Mouse (Mus musculus) brain, adult 2 months (tissue): ENCODE data around the gene Mcoln2.
A peak's percentile ranks its signal among the peaks of the same experiment; 100 is the strongest.
"Not testable (repeated sequence)": the region's sequence is repeated elsewhere in the genome, so short reads cannot be mapped to it uniquely, and the experiment has no call there.

Experiments
- DNase-seq: peaks from one replicate; pipeline ENCODE4 v3.0.0; 2011; ENCODE audit warnings: low read depth, low spot score

Gene Mcoln2

DNA sequence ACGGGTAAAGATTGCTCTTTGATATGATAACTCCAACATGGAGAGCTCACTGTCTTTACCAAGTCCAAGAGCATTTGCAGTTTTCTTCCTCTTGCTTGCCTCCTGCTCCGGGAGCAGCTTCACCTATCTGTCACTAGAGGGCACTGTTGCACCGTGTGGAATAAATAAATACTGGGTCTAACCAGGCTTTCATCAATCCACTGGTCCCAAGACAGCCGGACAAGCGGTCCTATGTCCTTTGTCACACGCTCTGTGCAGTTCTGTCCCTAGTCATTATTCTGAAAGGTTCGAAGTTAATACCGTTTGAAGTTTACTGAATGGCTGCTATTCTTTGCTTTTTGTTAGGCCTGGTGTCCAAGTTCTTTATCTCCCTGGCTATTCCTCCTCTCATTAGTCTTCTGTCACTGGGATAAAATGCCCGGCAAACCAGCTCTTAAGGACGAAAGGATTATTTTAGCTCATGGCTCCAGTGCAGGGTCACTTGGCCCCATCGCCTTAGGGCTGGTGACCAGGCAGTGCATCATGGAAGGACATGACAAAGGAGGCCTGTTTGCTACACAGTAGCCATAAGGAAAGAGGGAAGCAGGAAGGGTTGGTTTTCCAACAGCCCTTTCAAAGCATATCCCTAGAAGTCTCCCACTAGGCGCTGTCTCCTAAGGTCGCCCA, 35.5 kb downstream of the Mcoln2 start:
- DNase-seq, result peak; percentile 83

DNA sequence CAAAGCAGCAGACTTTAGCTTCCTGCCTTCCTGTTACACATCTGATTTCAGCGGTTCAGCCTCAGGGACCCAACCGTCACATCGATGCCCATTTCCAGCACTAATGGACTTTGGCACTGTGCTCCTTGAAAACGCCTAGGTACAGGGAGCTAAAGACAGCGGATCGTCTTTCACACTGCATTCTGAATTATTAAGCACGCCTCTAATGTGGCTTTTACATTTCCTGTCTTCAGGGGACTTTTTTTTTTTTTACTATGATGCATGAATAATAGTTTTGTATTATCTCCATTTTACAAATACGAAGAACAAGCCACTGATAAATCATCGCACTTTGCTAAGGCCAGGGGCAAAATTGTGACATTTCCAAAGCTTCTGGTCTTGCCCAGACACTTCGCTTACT, 36.4 kb downstream of the Mcoln2 start:
- DNase-seq, result no peak

DNA sequence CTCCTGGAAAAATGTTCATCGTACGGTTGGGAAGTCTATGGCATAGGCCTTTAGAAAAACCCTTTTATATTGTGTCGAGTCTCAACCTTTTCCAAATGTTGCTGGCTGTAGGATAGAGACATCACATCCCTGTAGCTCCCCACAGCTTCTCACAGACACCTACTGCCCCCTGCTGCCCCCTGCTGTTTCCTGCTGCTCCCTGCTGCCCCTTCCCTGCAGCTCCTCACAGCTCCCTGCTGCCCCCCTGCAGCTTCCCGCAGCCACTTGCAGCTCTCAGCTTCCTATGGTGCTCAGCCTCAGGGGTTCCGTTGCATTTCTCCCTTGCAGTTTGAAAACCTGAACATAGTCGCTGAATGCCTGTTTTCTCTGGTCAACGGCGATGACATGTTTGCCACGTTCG, 40.3 kb downstream of the Mcoln2 start:
- no peak for DNase-seq

DNA sequence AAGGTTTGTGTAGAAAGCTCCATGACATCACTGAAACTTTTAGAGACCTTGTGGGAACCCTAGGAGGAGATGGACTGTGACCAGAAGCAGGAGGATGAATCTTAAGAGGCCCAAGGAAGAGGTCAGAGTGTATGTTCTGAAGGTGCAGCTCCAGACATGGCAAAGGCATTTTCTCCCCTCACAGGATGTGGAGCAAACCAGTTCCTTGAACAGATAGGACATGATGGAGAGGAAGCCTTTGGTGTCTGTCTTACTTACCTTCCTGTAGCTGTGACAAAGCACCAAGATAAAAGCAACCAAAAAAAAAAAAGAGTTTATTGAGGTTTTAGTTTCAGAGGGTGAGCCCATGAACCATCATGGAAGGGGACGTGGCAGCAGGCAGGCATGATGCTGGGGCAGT, 42.9 kb downstream of the Mcoln2 start:
- no peak for DNase-seq

DNA sequence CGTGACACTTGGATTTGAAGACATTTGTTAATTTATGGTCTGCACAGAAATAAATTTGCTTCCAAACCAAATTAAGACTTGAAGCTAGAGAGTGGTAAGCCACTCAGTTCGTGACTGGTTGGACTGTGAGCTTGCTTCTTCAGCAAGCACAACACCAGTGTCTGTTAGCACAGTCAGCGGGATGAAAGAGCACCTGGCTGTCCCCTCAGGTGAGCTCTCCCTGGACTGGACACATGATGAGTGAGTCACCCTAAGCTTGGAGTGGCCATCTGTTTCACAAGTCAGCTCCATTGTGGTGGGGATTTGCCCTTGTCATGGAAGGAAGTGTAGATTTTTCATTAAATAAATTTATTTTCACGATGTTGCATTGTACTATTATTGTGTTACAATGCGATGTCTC, 45.5 kb downstream of the Mcoln2 start:
- no peak for DNase-seq

DNA sequence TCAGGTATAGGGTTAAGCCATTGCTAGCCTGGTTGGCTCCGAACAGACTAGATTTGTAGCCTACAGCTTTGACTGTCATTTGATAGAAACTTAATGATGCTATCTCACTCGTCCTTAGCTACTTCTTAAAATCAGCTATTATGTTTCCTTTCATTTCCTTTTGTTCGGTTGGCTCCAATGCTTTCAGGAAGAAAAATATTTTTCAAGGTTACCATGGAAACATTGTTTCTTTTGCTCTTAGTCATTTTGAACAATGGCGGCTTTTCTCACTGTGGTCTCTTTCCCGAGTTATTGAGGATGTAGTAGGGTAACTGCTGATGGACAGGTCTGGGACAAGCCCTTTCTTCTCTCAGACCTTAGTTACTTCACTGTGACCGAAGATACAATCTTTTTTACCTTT, 46.7 kb downstream of the Mcoln2 start:
- no peak for DNase-seq

DNA sequence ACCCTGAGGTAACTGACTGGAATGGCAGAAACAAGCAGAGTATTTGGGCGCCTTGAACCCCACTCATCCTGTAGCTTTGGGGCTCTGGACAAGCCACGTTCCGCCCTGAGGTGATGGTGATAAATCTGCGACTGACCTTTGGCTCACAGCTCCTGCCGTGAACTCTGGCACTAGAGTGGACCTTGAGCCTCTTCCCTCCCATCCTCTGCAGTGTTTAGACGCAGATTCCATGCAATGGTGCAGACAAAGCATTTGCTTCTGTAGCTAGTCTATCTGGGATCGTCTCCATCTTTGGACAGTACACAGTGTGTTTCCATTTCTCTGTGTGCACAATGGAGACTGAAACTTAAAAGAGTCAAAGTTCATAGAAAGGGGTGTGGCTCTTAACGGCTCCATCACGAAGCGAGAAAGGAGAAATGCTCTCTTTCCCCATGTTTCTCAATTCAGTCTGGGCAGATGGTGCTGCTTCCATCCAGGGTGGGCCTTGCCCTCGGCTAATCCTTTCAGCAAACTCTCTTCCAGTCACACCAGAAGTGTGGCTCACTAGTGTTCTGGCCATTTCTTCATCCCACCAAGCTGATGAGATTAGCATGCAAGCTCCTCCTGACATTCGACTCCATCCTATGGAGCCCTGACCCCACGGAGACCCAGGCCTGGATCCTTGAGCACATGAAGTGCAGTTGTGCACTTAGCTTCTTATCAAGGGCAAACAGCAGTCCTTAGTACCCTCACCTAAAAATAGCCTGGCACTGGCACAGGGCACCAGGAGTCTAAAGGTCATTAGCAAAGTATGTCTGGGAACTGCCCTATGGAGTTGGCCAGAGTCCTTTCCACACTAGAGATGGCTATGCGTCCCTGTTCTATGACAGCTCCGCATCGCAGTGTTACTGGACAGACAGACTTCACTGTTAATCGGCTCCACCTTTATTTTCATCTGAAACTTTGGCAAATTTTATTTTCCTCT, 47.4 kb downstream of the Mcoln2 start:
- no peak for DNase-seq

DNA sequence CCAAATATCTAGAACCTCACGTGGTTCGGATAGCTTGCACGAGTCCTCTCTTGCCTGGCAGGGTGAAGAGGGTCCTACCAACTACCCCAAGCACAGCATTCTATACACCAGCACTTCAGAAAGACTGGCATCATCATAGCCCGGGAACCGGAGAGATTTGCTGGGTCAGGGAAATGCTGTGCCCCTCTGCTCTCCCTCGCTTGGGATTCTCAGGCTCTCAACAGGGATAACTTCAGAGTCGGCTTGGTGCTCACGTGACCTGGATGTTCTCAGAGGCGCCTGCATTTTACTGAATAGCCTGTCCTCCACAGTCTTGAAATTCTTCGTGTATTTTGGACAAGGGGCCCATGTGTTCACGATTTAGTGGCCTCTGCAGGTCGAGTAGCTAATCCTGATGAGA, 48.2 kb downstream of the Mcoln2 start:
- DNase-seq, result no peak

DNA sequence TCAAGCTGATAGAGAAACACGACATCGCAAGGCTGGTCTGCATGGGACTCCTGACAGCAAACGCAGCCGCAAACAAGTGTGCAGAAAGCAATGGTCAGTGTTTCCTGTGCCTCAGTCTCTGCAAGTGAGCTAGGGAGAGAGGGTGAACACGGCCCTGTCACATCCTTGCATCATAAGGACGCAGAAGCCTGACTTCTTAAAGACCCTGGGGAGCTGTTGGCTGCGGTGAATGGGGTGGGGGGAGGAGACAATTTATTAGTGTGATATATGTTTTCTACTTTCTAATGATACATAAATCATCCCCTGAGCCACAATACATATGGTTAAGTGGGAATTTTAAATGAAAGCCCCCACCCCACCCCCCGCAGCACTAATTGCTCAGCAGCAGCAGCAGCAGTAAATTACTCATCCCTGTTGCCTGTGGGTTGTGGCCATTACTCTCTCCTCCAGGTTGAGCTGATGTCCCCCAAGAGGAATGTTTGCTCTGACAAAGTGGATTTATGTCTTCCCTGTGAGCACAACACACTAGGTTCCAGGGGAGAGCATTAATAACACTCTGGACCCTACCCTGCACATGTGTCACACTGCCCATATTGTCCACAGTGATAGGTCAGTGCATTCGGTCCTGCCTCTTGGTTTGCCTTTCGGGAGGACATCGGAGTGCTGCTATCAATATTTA, 49.3 kb downstream of the Mcoln2 start:
- DNase-seq, result no peak

DNA sequence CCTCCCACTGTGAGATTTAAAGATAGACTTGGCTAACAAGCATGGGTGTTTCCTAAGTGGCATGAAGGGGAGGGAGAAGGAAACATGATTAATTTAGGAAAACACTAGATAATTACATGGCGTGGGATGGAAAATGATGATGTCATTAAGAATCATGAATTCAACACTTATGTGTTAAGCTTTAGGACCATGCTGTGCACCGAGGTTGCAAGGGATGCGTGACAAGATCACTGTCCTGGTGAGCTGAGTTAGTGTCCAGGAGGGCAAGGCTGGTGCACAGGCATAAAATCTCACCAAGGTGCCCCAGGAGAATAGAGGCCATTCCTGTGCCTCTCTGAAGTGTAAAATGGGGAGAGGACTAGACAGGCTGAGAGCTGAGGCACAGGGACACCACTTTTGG, 49.9 kb downstream of the Mcoln2 start:
- no peak for DNase-seq

DNA sequence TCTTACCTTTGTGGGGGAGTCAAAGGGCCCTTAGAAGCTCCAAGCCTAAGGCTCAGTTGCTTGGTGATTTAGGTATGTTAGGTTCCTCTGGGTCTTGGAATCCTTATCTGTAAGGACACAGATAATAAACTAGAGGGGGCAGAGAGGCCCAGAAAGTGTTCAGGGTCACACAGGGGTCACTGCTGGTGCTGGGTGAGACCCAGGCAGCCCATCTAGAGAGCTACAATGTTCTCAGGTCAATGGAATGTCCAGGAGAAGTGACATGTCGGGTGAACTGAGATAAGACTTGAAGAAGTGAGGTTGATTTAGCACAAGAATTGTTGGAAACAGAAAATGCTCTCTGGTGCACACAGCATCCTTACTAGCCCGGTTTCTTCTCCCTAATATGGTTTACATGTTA, 54.7 kb downstream of the Mcoln2 start:
- DNase-seq, result no peak

DNA sequence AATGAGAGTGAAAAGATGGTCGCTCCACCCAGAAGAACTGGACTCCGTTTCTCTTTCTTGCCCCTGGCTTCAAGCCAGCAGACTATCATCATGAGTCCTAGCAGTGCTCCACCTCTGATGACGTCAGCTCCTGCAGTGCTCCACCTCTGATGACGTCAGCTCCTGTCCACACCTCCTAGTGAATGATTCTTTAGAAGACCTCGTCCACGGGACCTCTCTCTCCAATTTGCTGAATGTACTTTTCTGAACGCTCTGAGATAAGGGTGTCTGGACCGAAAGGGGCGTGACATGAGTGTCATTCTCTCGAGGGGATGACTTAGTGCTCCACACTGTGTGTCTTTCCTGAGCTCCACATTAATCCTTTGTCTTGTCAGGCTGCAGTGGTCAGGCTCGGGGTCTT, 55.7 kb downstream of the Mcoln2 start:
- no peak for DNase-seq

DNA sequence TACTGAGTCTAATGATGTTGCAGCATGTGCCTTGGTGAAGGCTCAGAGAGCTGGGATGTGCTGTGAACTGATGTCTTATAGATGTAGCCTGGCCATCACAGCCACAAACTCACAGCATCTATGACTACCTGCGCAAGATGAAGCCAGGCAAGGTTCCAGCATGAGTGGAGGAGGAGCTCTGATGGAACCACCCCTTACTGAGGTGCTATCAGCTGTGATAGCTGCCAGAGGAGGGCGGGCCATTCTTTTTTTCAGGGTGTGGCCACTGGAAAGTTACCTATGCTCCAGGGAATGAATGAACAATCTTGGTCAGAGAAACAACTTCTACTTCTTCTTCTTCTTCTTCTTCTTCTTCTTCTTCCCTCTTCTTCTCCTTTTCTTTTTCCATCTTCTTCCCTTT, 57.0 kb downstream of the Mcoln2 start:
- no peak for DNase-seq

DNA sequence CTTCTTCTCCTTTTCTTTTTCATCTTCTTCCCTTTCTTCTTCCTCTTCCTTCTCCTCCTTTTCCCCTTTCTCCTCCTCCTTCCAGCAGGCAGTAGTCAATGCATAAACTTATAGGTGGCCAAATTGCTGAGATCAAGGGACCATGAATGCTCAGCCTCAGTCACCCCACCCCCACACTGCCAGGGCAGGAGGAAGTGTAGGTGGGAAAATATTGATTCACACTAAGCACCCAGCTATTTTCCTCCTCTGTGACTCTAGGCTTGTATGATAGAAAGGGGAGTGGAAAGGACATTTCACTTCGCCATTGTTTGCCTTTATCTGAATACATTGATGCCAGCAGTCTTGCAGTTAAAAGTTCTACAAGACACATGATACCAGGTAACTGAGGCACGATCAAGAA, 57.8 kb downstream of the Mcoln2 start:
- DNase-seq, result no peak

DNA sequence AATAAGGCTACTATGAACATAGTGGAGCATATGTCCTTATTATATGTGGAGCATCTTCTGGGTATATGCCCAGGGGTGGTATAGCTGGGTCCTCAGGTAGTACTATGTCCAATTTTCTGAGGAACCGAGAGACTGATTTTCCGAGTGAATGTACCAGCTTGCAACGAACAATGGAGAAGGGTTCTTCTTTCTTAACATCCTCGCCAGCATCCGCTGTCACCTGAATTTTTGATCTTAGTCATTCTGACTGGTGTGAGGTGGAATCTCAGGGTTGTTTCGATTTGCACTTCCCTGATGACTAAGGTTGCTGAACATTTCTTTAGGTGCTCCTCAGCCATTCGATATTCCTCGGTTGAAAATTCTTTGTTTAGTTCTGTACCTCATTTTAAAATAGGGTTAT, 60.1 kb downstream of the Mcoln2 start:
- DNase-seq, result not testable (repeated sequence)

DNA sequence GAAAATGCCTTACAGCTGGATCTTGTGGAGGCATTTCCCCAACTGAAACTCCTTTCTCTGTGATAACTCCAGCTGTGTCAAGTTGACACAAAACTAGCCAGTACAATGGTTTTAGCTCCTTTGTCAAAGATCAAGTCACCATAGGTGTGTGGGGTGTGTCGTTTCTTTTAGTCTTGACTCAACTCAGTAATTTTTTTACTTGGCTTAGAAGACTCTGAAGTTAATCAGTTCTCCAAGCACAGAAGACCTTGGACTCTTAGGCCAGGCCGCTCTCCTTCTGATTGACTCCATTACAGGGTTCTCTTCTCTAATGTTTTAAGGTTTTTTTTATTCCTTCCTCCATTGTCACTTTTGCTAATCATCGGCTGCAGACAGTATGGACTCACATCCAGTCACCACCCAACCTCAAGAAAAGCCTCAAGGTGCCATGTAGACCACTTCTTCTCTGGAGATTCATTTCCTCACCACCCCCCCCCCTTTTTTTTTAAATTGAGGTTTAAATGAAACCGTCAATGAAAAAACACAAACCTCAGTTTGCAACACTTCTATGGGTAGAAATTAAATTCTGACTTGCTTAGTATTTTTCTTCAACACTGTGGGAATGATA, 61.6 kb downstream of the Mcoln2 start:
- no peak for DNase-seq

DNA sequence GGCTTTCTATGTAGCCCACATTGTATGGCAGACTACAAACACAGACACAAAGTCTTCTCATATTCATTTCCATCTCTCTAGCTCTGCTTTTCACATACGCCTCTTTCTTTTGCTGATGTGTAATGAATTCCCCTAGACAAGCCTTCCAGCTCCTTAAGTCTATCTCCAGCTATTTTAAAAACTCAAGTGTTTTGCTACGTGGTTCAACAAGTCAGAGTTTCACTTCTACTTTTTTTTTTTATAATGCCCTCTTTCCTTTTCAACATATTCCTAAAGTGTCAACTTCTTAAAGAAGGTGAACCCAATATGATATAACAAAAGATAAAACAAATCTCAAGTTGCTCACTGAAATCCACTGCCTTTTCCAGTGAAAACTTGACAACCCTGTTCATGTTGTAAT, 62.3 kb downstream of the Mcoln2 start:
- no peak for DNase-seq

DNA sequence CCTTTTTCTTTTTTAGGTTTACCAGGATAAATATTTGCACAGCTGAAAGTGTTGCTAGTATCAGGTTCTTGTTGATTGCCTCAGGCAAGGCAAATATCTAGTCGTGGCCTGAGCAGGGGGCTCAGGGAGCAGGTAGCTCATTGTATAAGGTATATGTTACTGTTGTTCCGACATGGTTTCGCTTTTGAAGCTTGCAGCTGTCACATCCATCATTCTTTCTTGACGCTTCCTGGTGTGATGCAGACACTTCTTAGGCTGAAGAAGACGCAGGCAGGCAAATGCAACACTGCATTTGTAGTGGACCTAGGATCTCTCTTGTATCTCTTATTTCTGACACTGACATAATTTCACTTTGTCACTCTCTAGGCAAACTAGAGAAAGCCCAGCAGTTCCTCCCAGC, 63.7 kb downstream of the Mcoln2 start:
- DNase-seq, result no peak

DNA sequence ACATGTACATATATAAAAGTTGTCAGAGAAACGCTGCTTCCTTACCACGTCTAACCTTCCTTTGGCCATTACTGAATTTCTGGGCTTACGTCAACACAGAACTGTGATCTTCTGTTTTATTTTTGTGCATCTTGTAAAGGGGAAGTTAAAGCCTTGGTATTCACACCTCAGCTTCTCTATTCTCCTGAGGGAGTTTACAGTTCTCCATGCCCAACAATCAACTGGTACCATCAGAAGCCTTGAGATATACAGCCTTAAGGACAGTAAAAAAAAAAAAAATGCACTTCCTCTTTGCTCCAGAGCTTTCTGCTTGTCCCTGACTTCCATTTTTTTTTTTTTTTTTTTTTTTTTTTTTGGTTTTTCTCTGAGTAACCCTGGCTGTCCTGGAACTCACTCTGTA, 66.9 kb downstream of the Mcoln2 start:
- no peak for DNase-seq

DNA sequence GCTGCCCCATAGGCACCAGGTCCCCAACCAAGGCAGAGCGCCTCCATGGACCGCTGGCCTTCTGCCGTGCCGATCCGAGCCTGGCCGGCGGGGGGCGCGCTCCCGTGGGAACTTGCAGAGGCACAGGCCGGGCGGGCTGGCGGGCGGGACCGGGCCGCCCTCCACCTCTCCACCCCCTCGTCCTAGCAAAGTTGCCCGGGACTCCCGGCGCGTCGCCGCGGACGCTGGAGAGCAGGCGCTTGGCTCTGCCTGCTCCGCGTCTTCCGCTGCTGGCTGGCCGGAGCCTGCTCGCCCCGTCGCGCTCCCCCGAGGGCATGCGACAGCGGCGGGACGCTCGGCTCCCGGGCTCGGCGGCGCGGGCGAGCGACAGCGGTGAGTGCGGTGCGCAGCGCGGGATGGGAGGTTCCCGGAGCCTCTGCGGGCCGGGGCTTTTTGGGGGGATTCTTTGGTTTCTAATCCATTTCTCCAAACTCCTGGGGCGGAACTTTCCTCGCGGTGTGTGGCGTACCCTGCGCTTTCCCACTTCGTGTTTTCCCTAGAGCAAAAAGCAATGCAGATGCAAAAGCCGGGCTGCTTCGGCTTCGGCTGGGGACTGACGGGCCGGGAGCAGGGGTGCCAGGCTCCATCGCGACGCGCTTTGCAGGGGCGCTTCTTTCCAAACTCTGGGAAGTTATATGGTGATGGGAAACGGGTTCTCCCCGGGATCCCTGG, 71.3 kb downstream of the Mcoln2 start, which contains the start of gene Lpar3:
TSS of gene Lpar3 (plus strand) at position 188 of the 711 bp plus-strand sequence.
- no peak for DNase-seq

DNA sequence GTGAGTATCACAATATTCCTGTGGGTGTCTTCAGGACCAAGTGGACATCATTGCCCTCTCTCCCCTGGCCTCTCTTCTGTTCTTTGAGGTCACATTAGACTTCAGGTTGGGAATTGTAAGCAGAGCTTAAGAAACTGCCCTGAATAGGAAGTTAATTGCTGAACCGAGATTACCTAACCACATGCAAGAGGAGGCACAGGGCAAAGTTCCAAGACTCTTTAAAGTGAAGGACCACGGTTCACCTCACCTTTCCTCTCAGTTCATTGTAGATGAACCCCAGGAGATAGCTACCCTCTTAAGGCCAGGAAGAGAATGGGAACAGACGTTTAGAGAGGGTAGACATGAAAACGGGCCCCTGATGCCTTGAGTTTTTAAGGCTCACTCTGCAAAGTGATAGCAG, 74.6 kb downstream of the Mcoln2 start:
- DNase-seq, result no peak
